Mouse (Mus musculus) retina, embryonic 14.5 days (tissue): ENCODE results near the gene Irf1.

Experiments
- DNase-seq: peaks from one replicate; pipeline ENCODE4 v3.0.0-alpha.2; 2015; ENCODE audit warnings: low spot score

Gene Irf1

DNA sequence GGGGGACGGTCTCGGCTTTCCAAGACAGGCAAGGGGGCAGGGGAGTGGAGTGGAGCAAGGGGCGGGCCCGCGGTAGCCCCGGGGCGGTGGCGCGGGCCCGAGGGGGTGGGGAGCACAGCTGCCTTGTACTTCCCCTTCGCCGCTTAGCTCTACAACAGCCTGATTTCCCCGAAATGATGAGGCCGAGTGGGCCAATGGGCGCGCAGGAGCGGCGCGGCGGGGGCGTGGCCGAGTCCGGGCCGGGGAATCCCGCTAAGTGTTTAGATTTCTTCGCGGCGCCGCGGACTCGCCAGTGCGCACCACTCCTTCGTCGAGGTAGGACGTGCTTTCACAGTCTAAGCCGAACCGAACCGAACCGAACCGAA lies at the start of gene Irf1:
Gene Irf1 (plus strand): TSS at position 255 of the 365 bp plus-strand sequence.
- peak; percentile 88 for DNase-seq

DNA sequence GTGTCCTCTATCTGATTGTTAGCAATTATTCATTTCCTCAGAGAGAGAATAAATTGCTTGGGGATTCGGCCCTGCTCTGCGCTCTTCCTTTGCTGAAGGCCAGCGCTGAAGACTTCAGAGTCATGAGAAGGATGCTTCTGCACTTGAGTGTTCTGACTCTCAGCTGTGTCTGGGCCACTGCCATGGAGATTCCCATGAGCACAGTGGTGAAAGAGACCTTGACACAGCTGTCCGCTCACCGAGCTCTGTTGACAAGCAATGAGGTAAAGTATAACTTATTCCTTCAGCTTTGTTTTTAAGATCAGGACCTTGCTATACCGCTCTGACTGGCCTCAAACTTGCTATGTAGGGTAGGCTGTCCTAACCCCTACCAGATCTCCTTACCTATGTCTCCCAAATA lies 49.1 kb upstream of the Irf1 start, which contains the start of gene Il5:
Gene Il5 (plus strand): TSS at position 80 of the 400 bp plus-strand sequence.
- DNase-seq, result no peak

DNA sequence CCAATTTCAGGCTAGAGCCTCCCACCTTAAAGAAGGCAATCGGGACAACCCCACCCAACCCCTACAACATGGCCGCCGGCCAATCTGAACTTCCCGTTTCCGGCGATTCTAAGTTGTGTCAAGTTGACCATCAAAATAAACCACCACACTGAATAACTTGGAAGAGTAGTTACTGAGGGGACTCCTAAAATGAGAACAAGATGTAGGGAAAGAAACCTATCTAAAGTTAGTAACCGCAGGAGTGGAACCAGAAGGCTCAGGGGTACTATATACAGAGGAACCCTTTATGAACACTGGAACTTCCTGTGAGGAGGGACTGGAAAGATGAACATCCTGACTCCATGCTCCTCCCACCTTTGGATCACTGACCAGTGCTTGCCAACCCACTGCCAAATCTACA lies 38.4 kb upstream of the Irf1 start:
- no peak for DNase-seq

DNA sequence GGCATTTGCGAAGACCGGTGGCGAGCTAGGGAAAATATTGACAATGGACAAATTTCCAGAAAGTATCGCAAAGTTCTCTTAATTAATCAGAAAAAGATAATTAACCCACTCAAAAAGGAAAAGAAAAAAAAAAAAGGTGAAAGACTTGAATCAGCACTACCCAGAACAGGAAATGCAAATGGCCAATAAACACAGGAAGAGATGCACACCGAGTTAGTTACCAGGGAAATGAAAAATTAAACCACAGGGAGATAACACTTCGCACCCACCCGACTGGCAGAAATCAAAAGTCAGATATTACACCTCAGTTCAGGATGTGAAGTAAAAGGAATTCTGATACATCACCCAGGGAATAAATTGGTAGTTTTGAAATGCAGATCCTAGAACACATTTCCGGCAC lies 37.6 kb upstream of the Irf1 start:
- no peak for DNase-seq

DNA sequence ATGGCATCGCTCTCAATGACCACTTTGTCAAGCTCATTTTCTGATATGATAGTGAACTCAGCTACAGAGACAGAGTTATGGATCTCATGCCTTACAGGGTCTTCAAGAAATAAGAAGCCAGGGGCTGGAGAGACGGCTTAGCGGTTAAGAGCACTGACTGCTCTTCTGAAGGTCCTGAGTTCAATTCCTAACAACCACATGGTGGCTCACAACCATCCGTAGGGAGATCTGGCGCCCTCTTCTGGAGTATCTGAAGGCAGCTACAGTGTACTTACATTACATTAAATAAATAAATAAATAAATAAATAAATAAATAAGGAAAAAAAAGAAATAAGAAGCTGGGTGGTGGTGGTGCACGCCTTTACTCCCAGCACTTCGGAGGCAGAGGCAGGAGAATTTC lies 36.0 kb upstream of the Irf1 start:
- DNase-seq, result peak; percentile 22

DNA sequence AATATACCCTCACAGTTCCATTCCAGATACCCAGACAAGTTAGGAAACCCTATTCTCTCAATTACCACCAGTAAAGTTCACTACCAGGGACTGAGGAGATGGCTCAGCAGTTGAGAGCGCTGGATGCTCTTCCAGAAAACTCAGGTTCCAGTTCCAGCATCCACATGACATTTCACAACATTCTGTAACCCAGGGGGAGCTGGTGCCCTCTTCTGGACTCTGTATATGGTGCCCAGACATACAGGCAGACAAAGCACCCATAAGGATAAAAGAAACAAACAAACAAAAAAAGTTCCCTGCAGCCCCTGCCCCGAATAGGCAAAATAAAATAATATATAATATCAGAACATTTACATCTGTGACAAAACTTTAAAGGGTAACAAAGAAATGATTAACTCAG lies 35.4 kb upstream of the Irf1 start:
- no peak for DNase-seq

DNA sequence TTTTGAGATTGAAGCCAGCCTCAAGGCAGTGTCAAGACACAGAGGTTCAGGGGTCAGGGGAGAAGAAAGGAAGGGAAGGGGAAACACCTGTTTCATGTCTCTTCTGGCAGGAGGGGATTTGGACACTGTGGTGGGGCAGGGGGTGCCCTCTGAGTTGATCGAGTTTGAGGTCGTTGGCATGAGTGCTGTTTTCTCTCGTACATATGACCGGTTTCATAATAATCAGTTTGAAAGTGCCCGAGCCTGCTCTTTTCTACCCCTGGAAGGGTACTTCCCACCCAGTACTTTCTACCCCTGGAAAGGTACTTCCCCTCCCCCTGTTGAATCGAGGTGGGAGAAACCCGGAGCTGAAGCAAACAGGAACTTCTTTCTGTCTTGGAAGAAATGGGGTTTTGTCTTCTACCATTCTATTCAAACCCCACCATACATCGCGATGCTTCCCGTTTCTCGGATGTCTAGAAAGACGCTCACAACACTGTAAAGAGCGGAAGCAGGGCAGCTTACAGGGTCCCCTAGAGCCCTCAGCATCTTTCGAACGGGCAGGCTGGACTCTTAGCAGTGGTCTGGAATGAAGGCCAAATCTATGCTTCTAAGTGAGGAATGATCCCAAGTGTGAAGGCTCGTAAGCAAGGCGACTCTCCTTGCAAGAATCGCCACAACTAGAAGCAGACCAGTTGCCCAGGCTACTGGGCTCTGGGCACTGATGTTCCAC lies 34.7 kb upstream of the Irf1 start:
- no peak for DNase-seq

DNA sequence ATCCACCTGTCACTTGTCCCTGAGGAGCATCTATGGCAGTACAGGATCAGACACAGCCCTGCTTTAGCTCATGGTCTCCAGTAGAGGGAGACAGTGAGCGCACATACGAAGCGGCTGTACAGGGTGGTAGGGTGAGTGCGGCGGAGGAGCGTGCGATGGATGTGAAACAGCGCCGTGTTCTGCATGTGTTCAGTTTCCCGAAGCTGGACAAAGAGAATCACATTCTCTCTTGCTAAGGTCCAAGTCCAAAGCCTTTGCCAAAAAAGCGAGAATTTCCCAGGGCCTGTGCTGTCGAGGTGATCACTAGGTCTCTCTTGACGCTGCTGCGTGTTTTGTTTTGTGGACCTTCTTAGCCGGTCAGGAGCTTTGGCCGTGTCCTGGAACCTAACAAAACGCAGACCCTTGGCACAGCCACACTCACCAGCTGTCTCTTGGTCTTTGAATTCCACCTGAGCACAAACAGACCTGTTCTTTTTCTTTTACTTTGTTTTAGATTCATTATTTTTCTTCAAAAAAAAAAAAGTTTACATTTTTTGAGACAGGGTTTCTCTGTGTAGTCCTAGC lies 34.0 kb upstream of the Irf1 start:
- peak; percentile 91 for DNase-seq

DNA sequence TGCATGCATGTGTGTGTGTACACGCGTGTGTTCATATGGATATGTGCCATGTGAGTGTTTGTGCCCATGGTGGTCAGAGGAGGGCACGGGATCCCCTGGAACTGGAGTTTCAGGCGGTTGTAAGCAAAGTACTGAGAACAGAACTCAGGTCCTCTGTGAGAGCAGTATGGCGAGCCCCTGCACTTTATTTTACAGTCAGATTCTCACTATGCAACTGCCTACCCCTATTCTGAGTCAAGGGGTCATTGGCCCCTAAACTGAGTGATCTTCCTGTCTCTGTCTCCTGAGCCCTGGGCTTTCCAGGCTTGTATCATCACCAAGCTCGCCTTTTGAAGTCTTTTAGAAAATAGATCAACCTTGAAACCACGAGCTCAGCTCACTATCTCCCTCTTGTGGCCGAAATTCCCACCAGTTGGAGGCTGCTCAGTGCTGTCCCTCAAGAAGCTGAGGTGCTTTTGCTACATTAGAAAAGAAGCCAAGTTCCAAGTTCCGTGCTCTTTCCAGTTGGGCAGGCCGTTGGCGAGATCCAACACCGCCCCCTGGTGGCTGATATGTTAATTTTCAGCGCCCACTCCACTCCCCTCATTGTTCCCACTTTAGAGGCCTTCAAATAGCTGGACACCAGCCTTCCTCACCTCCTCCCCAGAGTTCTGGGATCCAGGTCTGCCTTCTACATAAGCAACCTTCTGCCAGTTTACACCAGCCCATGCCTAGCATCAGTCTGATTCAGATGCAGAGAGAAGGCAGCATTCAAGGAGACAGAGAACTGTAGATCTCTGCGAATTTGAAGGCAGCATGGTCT lies 32.8 kb upstream of the Irf1 start:
- peak; percentile 82 for DNase-seq

DNA sequence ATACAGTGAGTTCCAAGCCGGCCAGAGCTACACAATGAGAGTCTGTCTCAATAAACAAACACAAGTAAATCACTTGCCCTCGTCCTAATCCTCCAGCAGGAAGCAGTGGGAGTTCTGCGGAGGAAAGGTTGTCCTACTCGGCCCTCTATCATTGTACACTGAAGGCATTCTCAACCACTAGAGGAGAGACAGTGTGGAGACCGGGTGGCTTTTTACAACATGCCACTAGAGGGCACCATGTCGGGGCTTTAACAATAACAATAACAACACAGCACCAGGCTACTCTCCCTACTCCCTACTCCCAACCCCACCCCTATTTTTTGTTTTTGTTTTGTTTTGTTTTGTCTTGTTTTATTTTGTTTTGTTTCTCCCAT lies 32.3 kb upstream of the Irf1 start:
- DNase-seq, result peak; percentile 77

DNA sequence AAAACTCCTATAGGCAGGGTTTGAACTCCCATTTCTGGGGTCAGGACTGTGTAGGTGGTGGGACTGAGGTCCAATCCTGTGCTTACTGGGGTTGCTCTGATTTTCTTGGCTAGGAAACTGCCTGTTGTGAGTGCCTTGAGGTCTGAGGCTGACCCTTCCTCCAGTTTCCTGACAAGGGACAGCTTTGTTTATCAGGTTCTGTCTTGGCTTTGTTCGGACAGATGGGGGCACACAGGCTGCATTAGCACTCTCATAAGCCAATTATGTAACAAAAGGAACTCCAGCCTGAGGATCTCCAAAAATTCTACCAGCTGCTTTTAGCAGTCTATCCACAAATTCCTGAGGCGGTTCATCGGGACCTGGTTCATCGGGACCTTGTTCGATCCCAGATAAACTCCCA lies 27.5 kb upstream of the Irf1 start:
- DNase-seq, result peak; percentile 51

DNA sequence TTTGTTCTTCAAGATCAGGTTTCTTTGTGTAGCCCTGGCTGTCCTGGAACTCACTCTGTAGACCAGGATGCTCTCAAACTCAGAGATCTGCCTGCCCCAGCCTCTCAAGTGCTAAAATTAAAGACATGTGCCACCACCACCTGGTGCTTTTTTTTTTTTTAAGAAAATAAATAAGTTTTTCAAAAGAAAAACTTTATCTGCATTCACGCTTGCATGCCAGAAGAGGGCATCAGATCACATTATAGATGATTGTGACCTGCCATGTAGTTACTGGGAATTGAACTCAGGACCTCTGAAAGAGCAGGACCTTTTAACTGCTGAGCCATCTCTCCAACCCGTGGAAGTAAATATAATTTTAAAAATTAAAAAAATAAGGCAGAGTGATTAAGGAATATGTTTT lies 24.6 kb upstream of the Irf1 start:
- DNase-seq, result no peak

DNA sequence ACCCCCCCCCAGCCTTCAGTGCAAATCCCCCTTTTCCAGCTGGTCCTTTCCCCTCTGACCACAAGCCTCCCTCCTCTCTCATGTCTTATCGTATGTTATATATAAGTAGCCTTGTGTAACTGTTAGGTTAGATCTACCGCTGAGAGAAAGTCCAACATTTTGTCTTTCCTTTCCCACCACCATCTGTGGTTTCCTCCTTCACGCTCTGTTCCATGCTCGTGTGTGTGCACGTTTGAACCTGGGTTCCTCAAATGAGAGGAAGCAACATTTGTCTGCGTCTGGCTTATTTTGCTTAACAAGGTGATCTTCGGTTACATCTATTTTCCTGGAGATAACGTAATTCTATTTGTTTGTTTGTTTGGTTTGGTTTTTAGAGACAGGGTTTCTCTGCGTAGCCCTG lies 21.8 kb upstream of the Irf1 start:
- no peak for DNase-seq

DNA sequence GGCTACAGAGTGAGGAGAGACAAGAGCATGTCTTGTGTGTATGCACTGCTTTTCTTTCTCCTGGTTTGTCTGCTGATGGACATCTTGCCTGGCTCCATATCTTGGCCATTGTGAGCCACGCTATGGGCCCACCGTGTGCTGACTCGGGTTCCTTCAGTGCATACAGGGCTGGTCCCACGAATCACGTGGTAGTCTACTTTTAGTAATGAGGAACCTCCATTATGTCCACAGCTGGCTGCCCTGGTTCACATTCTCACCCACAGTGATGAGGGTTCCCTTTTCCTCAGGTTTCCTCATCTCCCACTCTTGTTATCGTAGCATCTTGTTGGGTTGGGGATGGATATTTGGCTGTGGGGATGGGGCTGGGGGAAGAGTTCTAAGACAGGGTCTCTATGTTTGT lies 21.2 kb upstream of the Irf1 start:
- no peak for DNase-seq

DNA sequence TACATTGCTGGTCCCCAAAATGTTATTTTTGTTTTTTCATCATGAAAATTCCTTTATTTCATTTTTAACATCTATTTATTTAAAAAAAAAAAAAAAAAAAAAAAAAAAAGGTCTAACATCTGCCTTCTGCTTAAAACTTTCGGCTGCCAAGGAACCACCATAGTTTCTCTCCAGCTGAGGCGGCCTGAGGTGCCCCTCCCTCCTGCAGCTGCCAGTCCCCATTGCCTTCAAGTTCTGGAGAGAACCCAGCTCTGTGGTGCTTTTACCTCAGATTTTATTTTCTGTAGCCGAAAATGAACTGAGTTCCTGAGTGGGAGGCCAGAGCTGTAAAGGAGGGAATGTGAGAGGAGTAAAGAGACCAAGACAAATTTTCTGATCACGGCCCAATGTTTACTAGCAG lies 20.5 kb upstream of the Irf1 start:
- DNase-seq, result no peak

DNA sequence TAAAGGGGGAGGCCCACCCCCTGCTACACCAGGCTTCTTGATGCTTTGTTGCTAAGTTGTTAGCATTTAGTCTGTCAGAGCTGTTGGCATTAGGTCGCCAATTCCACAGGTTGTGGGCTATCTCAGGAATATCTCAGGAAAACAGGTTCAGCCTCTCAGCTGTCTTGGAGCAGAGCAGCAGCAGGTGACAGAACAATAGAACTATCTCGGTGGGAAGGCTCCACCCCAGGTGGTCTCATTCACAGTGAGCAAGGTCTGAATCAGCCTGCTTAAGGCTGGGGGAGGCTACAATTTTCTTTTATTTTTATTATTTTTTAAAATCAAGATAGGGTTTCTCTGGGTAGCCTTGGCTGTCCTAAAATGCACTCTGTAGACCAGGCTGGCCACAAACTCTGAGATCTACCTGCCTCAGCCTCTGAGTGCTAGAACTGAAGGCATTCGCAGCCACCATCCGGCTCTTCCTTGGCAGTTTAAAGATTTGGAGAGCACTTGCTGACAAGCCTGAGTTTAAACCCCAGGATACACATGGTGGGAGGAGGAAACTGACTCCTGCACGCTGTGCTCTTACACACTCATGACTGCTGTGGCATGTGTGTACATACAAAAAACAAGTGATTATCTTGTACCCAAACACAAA lies 20.0 kb upstream of the Irf1 start:
- no peak for DNase-seq

DNA sequence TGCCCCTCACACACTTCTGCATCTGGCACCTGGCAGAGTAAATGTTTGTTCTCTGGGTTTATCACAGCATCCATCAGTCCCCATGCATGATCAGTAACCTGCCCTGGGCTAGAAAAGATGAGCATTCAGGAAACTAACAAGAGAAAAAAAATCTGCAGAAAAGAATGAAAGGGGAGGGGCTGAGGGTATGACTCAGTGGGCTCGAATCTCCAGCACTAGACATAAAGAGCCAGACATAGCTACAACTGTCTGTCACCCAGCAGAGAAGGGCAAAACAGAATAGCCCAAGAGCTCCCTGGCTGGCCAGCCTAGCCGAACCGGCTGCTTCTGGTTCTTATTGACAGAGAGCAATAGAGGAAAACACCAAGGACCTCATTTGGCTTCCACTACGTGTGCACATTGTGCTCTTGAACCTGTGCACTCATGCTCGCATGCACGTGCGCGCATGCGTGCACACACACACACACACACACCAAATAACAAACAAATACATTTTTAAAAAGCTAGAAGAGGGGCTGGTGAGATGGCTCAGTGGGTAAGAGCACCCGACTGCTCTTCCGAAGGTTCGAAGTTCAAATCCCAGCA lies 14.7 kb upstream of the Irf1 start:
- no peak for DNase-seq

DNA sequence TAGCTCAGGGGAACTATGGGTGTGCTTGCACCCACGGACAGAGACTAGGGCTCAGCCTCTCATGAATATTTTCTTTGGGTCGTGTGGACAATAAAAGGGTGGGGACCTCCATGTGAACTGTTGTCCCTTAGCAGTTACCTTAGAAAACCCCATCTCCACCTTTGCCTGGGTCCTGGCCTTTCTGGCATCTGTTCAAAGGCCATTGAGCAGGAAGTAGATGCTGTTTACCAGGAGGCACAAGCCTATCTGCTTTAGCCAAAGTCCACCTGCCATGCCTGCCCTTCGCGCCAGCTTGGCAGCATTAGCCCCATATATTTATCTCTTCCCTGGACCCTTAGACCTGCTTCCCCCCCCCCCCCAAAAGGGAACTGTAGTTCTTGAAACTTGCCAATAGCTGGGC lies 12.2 kb upstream of the Irf1 start:
- DNase-seq, result no peak

DNA sequence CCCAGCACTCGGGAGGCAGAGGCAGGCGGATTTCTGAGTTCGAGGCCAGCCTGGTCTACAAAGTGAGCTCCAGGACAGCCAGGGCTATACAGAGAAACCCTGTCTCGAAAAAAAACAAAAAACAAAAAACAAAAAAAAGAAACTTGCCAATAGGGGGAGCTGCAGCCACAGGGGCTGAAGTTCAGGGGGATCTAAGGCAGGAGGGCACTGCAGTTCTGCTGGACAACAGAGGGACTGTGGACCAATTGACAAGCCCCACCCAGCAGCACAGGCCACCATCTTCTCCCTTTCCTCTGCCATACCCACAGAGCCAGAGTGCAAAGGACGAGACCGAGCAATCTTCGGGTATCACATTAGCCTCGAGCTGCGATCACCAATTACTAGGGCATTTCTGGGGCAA lies 11.8 kb upstream of the Irf1 start:
- DNase-seq, result peak; percentile 24

DNA sequence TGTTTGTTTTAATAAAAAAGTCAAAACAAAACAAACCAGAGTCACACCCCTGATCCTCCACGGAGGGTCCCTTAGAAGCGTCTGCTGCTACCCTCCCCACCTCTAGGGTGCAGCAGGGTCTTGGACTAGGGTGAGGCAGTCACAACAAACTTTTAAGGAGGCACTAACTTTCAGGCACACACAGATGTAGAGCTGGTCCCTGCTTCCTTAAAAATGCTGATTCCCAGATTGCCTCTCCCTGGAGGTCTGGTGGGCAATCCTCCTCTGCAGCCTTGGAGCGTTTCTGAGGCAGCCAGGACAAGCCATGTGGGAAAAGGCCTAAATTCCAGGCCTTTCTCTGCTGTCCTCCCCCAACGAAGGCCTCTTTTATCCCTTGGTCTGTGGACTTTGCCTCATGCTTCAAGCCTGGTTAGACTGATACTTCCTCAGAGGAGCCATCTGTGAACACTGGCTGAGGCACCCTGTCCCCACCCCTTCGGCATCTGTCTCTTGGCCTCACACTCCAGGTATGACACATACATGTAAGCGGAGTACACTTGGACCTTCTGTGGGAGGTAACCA lies 10.9 kb upstream of the Irf1 start:
- DNase-seq, result peak; percentile 21

DNA sequence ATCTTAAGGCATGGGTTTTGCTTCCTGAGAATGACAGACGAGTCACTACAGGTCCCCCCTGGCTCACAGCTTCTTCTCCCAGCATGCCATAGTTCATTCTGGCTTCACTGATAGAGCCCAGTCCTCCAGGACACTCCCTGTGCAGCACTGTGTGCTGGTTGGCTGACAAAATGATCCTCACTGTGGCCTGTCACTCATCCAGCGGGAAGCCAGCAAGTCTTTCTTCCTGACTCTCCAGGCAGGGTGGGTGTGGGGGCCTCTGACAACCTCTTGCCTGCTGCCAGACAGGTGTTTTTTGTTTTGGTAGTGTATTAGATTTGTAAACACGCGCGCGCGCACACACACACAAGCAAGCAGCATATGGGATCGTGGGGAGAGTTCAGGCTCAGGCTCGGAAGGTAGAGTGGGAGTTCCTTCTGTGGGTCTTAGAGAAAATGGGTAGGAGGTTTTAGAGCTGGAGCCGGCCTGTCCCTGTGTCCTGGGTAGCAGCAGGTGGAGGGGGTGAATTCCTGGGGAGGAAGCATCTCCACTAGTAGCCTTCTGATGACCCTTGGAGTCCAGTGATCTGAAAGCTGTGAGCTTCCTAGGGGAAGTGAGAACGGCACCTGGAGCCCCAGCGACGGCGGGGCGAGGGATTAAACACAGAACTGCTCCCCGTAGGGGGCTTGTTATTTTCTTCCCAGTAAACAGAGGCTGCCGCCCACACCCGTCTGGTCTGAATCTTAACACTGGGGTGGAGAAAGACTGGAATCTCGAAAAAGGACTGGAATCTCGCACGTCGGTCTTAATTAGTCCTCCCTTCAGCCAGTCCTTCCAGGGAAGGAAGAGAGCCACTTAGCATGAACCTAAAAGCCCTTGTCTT lies 10.0 kb upstream of the Irf1 start:
- DNase-seq, result peak; percentile 50
